Mouse (Mus musculus) myocyte (in vitro differentiated cells): Measurements from ENCODE around the gene Tmem220. TPM values are rescaled to one million over a fixed set of nuclear protein-coding genes. Genes with fewer than 3 reads are reported as not detected.
"Not testable (repeated sequence)": the region's sequence is repeated elsewhere in the genome, so short reads cannot be mapped to it uniquely, and the experiment has no call there.

Experiments used
- H3K27me3 ChIP-seq: one replicate; pipeline ENCODE4 v1.6.1; 2011; ENCODE audit not compliant: control insufficient read depth, insufficient read depth, insufficient read length
- H3K36me3 ChIP-seq: one replicate; pipeline ENCODE4 v1.6.1; 2011; ENCODE audit not compliant: control insufficient read depth, insufficient read depth
- H3K4me2 ChIP-seq: one replicate; pipeline ENCODE4 v1.6.1; 2011; ENCODE audit warnings: low read depth, control low read depth
- H3K4me3 ChIP-seq: one replicate; pipeline ENCODE4 v1.5.1; 2011; ENCODE audit warnings: mild to moderate bottlenecking, control low read depth, moderate library complexity
- H3K79me2 ChIP-seq: one replicate; pipeline ENCODE4 v1.6.1; 2011; ENCODE audit not compliant: control insufficient read depth, insufficient read depth
- H3ac ChIP-seq: one replicate; pipeline ENCODE4 v1.6.1; 2011; ENCODE audit not compliant: control insufficient read depth, insufficient read length
- CEBPB ChIP-seq: IDR thresholded peaks from 2 replicates; pipeline ENCODE4 v1.6.1; 2011; ENCODE audit warnings: mild to moderate bottlenecking, moderate library complexity; ENCODE audit not compliant: poor library complexity, insufficient read depth, severe bottlenecking
- E2F4 ChIP-seq: IDR thresholded peaks from one replicate; pipeline ENCODE4 v1.6.1; 2011; ENCODE audit warnings: mild to moderate bottlenecking, control low read depth, moderate library complexity; ENCODE audit not compliant: insufficient read depth
- MAX ChIP-seq: IDR thresholded peaks from one replicate; pipeline ENCODE4 v1.6.1; 2011; ENCODE audit warnings: low read depth, mild to moderate bottlenecking, control low read depth
- MYOD1 ChIP-seq, 3 experiments: IDR thresholded peaks; one replicate each; pipeline ENCODE4 v1.6.1; 2011; ENCODE audit warnings: control low read depth in 2 of 3, low read depth in 2 of 3, mild to moderate bottlenecking in 2 of 3, moderate library complexity in 1 of 3; ENCODE audit not compliant: insufficient read length in 2 of 3, control insufficient read depth in 1 of 3
- MYOG ChIP-seq, 3 experiments: IDR thresholded peaks; one replicate each; pipeline ENCODE4 v1.6.1; 2011; ENCODE audit warnings: control low read depth in 2 of 3, low read depth in 2 of 3, mild to moderate bottlenecking in 2 of 3; ENCODE audit not compliant: insufficient read length in 2 of 3, control insufficient read depth in 1 of 3, insufficient read depth in 1 of 3
- POLR2A ChIP-seq: IDR thresholded peaks from one replicate; pipeline ENCODE4 v1.6.1; 2011; ENCODE audit warnings: low read depth, mild to moderate bottlenecking, control low read depth, moderate library complexity; ENCODE audit not compliant: insufficient read length
- POLR2AphosphoS2 ChIP-seq: IDR thresholded peaks from one replicate; pipeline ENCODE4 v1.6.1; 2011; ENCODE audit warnings: low read depth, control low read depth; ENCODE audit not compliant: insufficient read length
- REST ChIP-seq: IDR thresholded peaks from one replicate; pipeline ENCODE4 v1.6.1; 2011; ENCODE audit warnings: mild to moderate bottlenecking, control low read depth, moderate library complexity; ENCODE audit not compliant: insufficient read depth, insufficient read length
- SRF ChIP-seq: IDR thresholded peaks from one replicate; pipeline ENCODE4 v1.6.1; 2011; ENCODE audit warnings: low read depth; ENCODE audit not compliant: control insufficient read depth, insufficient read length
- TCF12 ChIP-seq: IDR thresholded peaks from one replicate; pipeline ENCODE4 v1.6.1; 2011; ENCODE audit warnings: mild to moderate bottlenecking, control low read depth; ENCODE audit not compliant: poor library complexity, insufficient read depth, severe bottlenecking
- TCF3 ChIP-seq: IDR thresholded peaks from one replicate; pipeline ENCODE4 v1.6.1; 2011; ENCODE audit warnings: low read depth, control low read depth; ENCODE audit not compliant: insufficient read length
- USF1 ChIP-seq: IDR thresholded peaks from one replicate; pipeline ENCODE4 v1.6.1; 2011; ENCODE audit warnings: low read depth, mild to moderate bottlenecking, control low read depth, moderate library complexity
- polyA plus RNA-seq: library from polyadenylated mRNA; unstranded; fragments of >200 nt; fragmentation: generic; extraction: Trizol; gene quantifications from one replicate; pipeline ENCODE4 v1.2.1, GENCODE M21; 2012; ENCODE audit warnings: missing spikeins

Gene Tmem220
- polyA plus RNA-seq, 1 experiment, result 0.70 TPM

DNA sequence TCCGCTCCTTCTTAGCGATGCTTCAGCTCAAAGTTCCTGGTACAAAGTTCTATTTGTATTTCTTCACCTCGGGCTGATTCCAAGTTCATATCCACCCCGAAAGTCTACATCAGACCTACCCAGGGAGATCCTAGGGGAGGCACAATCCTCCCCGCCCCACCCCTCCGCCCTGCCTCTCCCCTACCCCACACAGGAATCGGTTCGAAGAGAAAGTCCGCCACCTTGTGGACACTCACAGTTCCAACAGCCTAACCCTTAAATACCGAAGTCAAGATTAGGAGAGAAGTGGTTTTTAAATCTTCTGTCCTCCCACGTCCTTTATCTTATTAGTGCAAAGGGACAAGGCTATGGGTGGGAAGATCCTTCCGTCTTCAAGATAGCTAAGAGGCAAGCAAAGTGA is 4.0 kb upstream of the Tmem220 start:
- Histone ChIP-seq H3K4me3 (no peak overlapping the region), H3ac (no peak overlapping the region), H3K4me2 (no peak overlapping the region), H3K27me3 (no peaks in the 10 kb centered on the region), H3K36me3 (no peaks in the 10 kb centered on the region), H3K79me2 (no peaks in the 10 kb centered on the region)
- TF ChIP-seq MAX (no peak), MYOD1 (IDR thresholded peaks at IDR 0.05; ENCODE audit: control insufficient read depth in 1 of 3, insufficient read length in 2 of 3, low read depth in 2 of 3) (no peak), USF1 (no peak), POLR2A (no peak), E2F4 (no peak), CEBPB (no peak), POLR2AphosphoS2 (no peak), SRF (no peak), MYOG (IDR thresholded peaks at IDR 0.05; ENCODE audit: control insufficient read depth in 1 of 3, insufficient read depth in 1 of 3, insufficient read length in 2 of 3, low read depth in 2 of 3) (no peak), TCF12 (no peak), REST (no peak), TCF3 (no peak)

- no peak overlapping the region for H3K4me3 ChIP-seq
- H3K36me3 ChIP-seq, result no peaks in the 10 kb centered on the region
- H3K4me2 ChIP-seq, result no peak overlapping the region
- TF ChIP-seq TCF12, result no peak
- H3K27me3 ChIP-seq, result no peaks in the 10 kb centered on the region
- no peak overlapping the region for H3ac ChIP-seq
- no peaks in the 10 kb centered on the region for H3K79me2 ChIP-seq
These were observed 2.4 kb upstream of the Tmem220 start for GRCm38 (mm10) chr11:67022354-67023115.

- H3K79me2 ChIP-seq, result not testable (repeated sequence)
These were observed 1.8 kb upstream of the Tmem220 start for GRCm38 (mm10) chr11:67023191-67023590.

GRCm38 (mm10) chr11:67023802-67024340 is 1.1 kb upstream of the Tmem220 start:
- Histone ChIP-seq H3K4me3 (peak overlapping the region; percentile 15), H3K79me2 (no peaks in the 10 kb centered on the region), H3K4me2 (no peak overlapping the region), H3ac (no peak overlapping the region), H3K27me3 (no peaks in the 10 kb centered on the region), H3K36me3 (no peaks in the 10 kb centered on the region)
- TF ChIP-seq SRF (no peak), USF1 (no peak), POLR2AphosphoS2 (no peak), MYOD1 (IDR thresholded peaks at IDR 0.05; ENCODE audit: control insufficient read depth in 1 of 3, insufficient read length in 2 of 3, low read depth in 2 of 3) (no peak), REST (no peak)

More at GRCm38 (mm10) chr11:67023191-67023590, 1.8 kb upstream of the Tmem220 start:
- not testable (repeated sequence) for H3ac ChIP-seq, H3K4me3 ChIP-seq, H3K4me2 ChIP-seq, H3K27me3 ChIP-seq, H3K36me3 ChIP-seq

- no peak for TF ChIP-seq POLR2A
- no peak for TF ChIP-seq MAX
- TF ChIP-seq USF1, result no peak
- no peak for TF ChIP-seq MYOD1 (IDR thresholded peaks at IDR 0.05; ENCODE audit: control insufficient read depth in 1 of 3, insufficient read length in 2 of 3, low read depth in 2 of 3)
- no peak for TF ChIP-seq CEBPB
- no peak for TF ChIP-seq REST
- TF ChIP-seq TCF12, result no peak
- no peak for TF ChIP-seq E2F4
- TF ChIP-seq POLR2AphosphoS2, result no peak
- no peak for TF ChIP-seq MYOG (IDR thresholded peaks at IDR 0.05; ENCODE audit: control insufficient read depth in 1 of 3, insufficient read depth in 1 of 3, insufficient read length in 2 of 3, low read depth in 2 of 3)
- no peak for TF ChIP-seq SRF
- no peak for TF ChIP-seq TCF3
- H3ac ChIP-seq, result no peak overlapping the region
- no peaks in the 10 kb centered on the region for H3K27me3 ChIP-seq
- H3K79me2 ChIP-seq, result no peaks in the 10 kb centered on the region
- no peak overlapping the region for H3K4me3 ChIP-seq
- no peaks in the 10 kb centered on the region for H3K36me3 ChIP-seq
- no peak overlapping the region for H3K4me2 ChIP-seq
These were observed 6.1 kb downstream of the Tmem220 start for GRCm38 (mm10) chr11:67030904-67031602.
